Mouse (Mus musculus) lung, embryonic 14.5 days (tissue): ENCODE data around the gene Chuk. TPM values are rescaled to one million over a fixed set of nuclear protein-coding genes. Genes with fewer than 3 reads are reported as not detected.
"Not testable (repeated sequence)": the region's sequence is repeated elsewhere in the genome, so short reads cannot be mapped to it uniquely, and the experiment has no call there.

ENCODE experiments used
- ATAC-seq: fragments of 200-750 bp; cut with Nextera tagmentation; 2 replicates; pipeline ENCODE4 v1.8.0; 2017; ENCODE audit warnings: mild to moderate bottlenecking, moderate TSS enrichment, moderate library complexity; ENCODE audit not compliant: insufficient read depth
- DNase-seq: peaks from one replicate; pipeline ENCODE4 v3.0.0-alpha.2; 2015
- H3K27ac ChIP-seq: fragments of 300-500 bp; sonication (generic); 2 replicates; pipeline ENCODE4 v1.5.1; 2014; ENCODE audit warnings: low read depth, mild to moderate bottlenecking, moderate library complexity
- H3K27me3 ChIP-seq: fragments of 300-500 bp; sonication (generic); 2 replicates; pipeline ENCODE4 v1.6.1; 2014; ENCODE audit warnings: low read length, control low read depth; ENCODE audit not compliant: insufficient read depth
- H3K36me3 ChIP-seq: fragments of 300-500 bp; sonication (generic); 2 replicates; pipeline ENCODE4 v1.6.1; 2014; ENCODE audit warnings: control low read depth; ENCODE audit not compliant: insufficient read depth
- H3K4me1 ChIP-seq: fragments of 300-500 bp; sonication (generic); 2 replicates; pipeline ENCODE4 v1.6.1; 2014; ENCODE audit warnings: antibody characterized with exemption, control low read depth; ENCODE audit not compliant: insufficient read depth
- H3K4me2 ChIP-seq: fragments of 300-500 bp; sonication (generic); 2 replicates; pipeline ENCODE4 v1.6.1; 2014; ENCODE audit warnings: mild to moderate bottlenecking
- H3K4me3 ChIP-seq: fragments of 300-500 bp; sonication (generic); 2 replicates; pipeline ENCODE4 v1.5.1; 2014; ENCODE audit warnings: low read depth, low read length
- H3K9ac ChIP-seq: fragments of 300-500 bp; sonication (generic); 2 replicates; pipeline ENCODE4 v1.6.1; 2014
- H3K9me3 ChIP-seq: fragments of 300-500 bp; sonication (generic); 2 replicates; pipeline ENCODE4 v1.6.1; 2016; ENCODE audit warnings: low read depth, low read length, control low read depth
- CTCF ChIP-seq: IDR thresholded peaks from 2 replicates; pipeline ENCODE4 v1.5.1; 2016; ENCODE audit warnings: antibody characterized with exemption, low read depth
- WGBS: fragments of 180-500 bp; shearing (Covaris S2); extraction: QIAGEN DNeasy Blood & Tissue Kit; methylation state at CpG from one replicate; pipeline ENCODE4 v1.1.7; 2014; 5-methylcytosine and 5-hydroxymethylcytosine counted together
- polyA plus RNA-seq: library from polyadenylated mRNA; unstranded; fragments of >200 nt; fragmentation: Nextera tagmentation; extraction: Ambion mirVana; gene quantifications from 2 replicates; pipeline ENCODE4 v1.2.1, GENCODE M21; 2014

Gene Chuk
- polyA plus RNA-seq, 1 experiment from 2014 or later, result 44.7 TPM

- Histone ChIP-seq H3K4me1 (no peaks in the 10 kb centered on the region), H3K4me2 (no peak overlapping the region), H3K9me3 (no peaks in the 10 kb centered on the region), H3K27ac (no peak overlapping the region), H3K4me3 (no peak overlapping the region), H3K9ac (no peak overlapping the region), H3K27me3 (no peaks in the 10 kb centered on the region), H3K36me3 (peaks cover 76% of the 10 kb centered on the region)
- WGBS, result 90% methylated on average over 10 of the region's 10 CpGs
- DNase-seq (no peak), ATAC-seq (no peak)
- no peak for TF ChIP-seq CTCF
These were observed 20.6 kb upstream of the Chuk start for GRCm38 (mm10) chr19:44127729-44128497.

GRCm38 (mm10) chr19:44121137-44121536 lies 13.9 kb upstream of the Chuk start:
- no peak for DNase-seq
- TF ChIP-seq CTCF, result no peak
- 89% methylated on average over 7 of the region's 7 CpGs for WGBS

GRCm38 (mm10) chr19:44120686-44121085 lies 13.4 kb upstream of the Chuk start:
- H3K4me3 ChIP-seq, ATAC-seq, H3K27me3 ChIP-seq, H3K9me3 ChIP-seq, H3K4me2 ChIP-seq, H3K9ac ChIP-seq, H3K4me1 ChIP-seq, H3K27ac ChIP-seq, DNase-seq: not testable (repeated sequence)
- H3K36me3 ChIP-seq, result peaks cover 93% of the 10 kb centered on the region
- 91% methylated on average over 7 of the region's 9 CpGs for WGBS

More at GRCm38 (mm10) chr19:44121137-44121536, 13.9 kb upstream of the Chuk start:
- Histone ChIP-seq H3K4me3 (no peak overlapping the region), H3K36me3 (peaks cover 95% of the 10 kb centered on the region), H3K27ac (no peak overlapping the region), H3K27me3 (no peaks in the 10 kb centered on the region), H3K4me1 (no peaks in the 10 kb centered on the region), H3K4me2 (no peak overlapping the region), H3K9me3 (no peaks in the 10 kb centered on the region), H3K9ac (no peak overlapping the region)
- ATAC-seq, result no peak

GRCm38 (mm10) chr19:44117793-44118192 lies 10.5 kb upstream of the Chuk start:
- no peak for ATAC-seq

GRCm38 (mm10) chr19:44111706-44112105 lies 4.4 kb upstream of the Chuk start:
- WGBS, result 59% methylated on average over 7 of the region's 7 CpGs

More at GRCm38 (mm10) chr19:44117793-44118192, 10.5 kb upstream of the Chuk start:
- H3K9me3 ChIP-seq, result no peaks in the 10 kb centered on the region
- no peak overlapping the region for H3K4me2 ChIP-seq
- H3K27ac ChIP-seq, result no peak overlapping the region
- no peak overlapping the region for H3K9ac ChIP-seq
- H3K4me1 ChIP-seq, result no peaks in the 10 kb centered on the region
- no peak for TF ChIP-seq CTCF
- peaks cover 90% of the 10 kb centered on the region for H3K36me3 ChIP-seq
- DNase-seq, result no peak
- no peak overlapping the region for H3K4me3 ChIP-seq
- no peaks in the 10 kb centered on the region for H3K27me3 ChIP-seq

GRCm38 (mm10) chr19:44110356-44110755 lies 3.1 kb upstream of the Chuk start:
- Histone ChIP-seq H3K36me3 (peaks cover 58% of the 10 kb centered on the region), H3K4me2 (no peak overlapping the region), H3K27me3 (no peaks in the 10 kb centered on the region), H3K4me1 (peaks cover 3% of the 10 kb centered on the region), H3K27ac (no peak overlapping the region), H3K4me3 (no peak overlapping the region), H3K9me3 (no peaks in the 10 kb centered on the region), H3K9ac (no peak overlapping the region)
- DNase-seq (no peak), ATAC-seq (no peak)
- TF ChIP-seq CTCF, result no peak
- 87% methylated on average over 9 of the region's 9 CpGs for WGBS

More at GRCm38 (mm10) chr19:44111706-44112105, 4.4 kb upstream of the Chuk start:
- Histone ChIP-seq H3K4me1 (no peaks in the 10 kb centered on the region), H3K27ac (no peak overlapping the region), H3K4me3 (no peak overlapping the region), H3K4me2 (no peak overlapping the region), H3K9me3 (no peaks in the 10 kb centered on the region), H3K9ac (no peak overlapping the region), H3K27me3 (no peaks in the 10 kb centered on the region), H3K36me3 (peaks cover 67% of the 10 kb centered on the region)
- peak; percentile 48 for TF ChIP-seq CTCF
- DNase-seq, result peak; percentile 57
- no peak for ATAC-seq

- Histone ChIP-seq H3K4me1 (peaks cover 3% of the 10 kb centered on the region), H3K27me3 (no peaks in the 10 kb centered on the region), H3K27ac (no peak overlapping the region), H3K9ac (no peak overlapping the region), H3K36me3 (peaks cover 45% of the 10 kb centered on the region), H3K4me3 (no peak overlapping the region), H3K4me2 (no peak overlapping the region), H3K9me3 (no peaks in the 10 kb centered on the region)
- TF ChIP-seq CTCF, result no peak
- DNase-seq (peak; percentile 7), ATAC-seq (no peak)
These were observed 1.7 kb upstream of the Chuk start for GRCm38 (mm10) chr19:44108996-44109395.
